Mouse (Mus musculus) midbrain, embryonic 16.5 days (tissue): ENCODE results near the gene Myrip. TPM values are rescaled to one million over a fixed set of nuclear protein-coding genes. Genes with fewer than 3 reads are reported as not detected.
"Not testable (repeated sequence)": the region's sequence is repeated elsewhere in the genome, so short reads cannot be mapped to it uniquely, and the experiment has no call there.

ENCODE experiments used
- ATAC-seq: fragments of 200-750 bp; cut with Nextera tagmentation; 2 replicates; pipeline ENCODE4 v1.8.0; 2017; ENCODE audit warnings: moderate TSS enrichment
- H3K27ac ChIP-seq: fragments of 300-500 bp; sonication (generic); 2 replicates; pipeline ENCODE4 v1.5.1; 2014; ENCODE audit warnings: mild to moderate bottlenecking, low read length, mixed read lengths
- H3K27me3 ChIP-seq: fragments of 300-500 bp; sonication (generic); 2 replicates; pipeline ENCODE4 v1.6.1; 2014; ENCODE audit warnings: low read depth, low read length, mixed read lengths; ENCODE audit not compliant: control insufficient read depth, insufficient read depth
- H3K36me3 ChIP-seq: fragments of 300-500 bp; sonication (generic); 2 replicates; pipeline ENCODE4 v1.6.1; 2014; ENCODE audit warnings: mild to moderate bottlenecking, low read length, moderate library complexity, mixed read lengths; ENCODE audit not compliant: control insufficient read depth, insufficient read depth
- H3K4me1 ChIP-seq: fragments of 300-500 bp; sonication (generic); 2 replicates; pipeline ENCODE4 v1.6.1; 2014; ENCODE audit warnings: mild to moderate bottlenecking, low read length, mixed read lengths; ENCODE audit not compliant: control insufficient read depth, insufficient read depth
- H3K4me2 ChIP-seq: fragments of 300-500 bp; sonication (generic); 2 replicates; pipeline ENCODE4 v1.6.1; 2014; ENCODE audit warnings: mild to moderate bottlenecking, low read length, mixed read lengths
- H3K4me3 ChIP-seq: fragments of 300-500 bp; sonication (generic); 2 replicates; pipeline ENCODE4 v1.5.1; 2014; ENCODE audit warnings: low read depth, mild to moderate bottlenecking, low read length, moderate library complexity, mixed read lengths
- H3K9ac ChIP-seq: fragments of 300-500 bp; sonication (generic); 2 replicates; pipeline ENCODE4 v1.6.1; 2014; ENCODE audit warnings: low read depth, low read length, mixed read lengths
- H3K9me3 ChIP-seq: fragments of 300-500 bp; sonication (generic); replicated peaks from 2 replicates; pipeline ENCODE4 v1.6.1; 2014; ENCODE audit warnings: mild to moderate bottlenecking, low read length, mixed read lengths; ENCODE audit not compliant: control insufficient read depth, poor library complexity, severe bottlenecking
- WGBS: fragments of 180-500 bp; shearing (Covaris S2); extraction: QIAGEN DNeasy Blood & Tissue Kit; methylation state at CpG from one replicate; pipeline ENCODE4 v1.1.7; 2014; 5-methylcytosine and 5-hydroxymethylcytosine counted together
- polyA plus RNA-seq: library from polyadenylated mRNA; unstranded; fragments of >200 nt; fragmentation: Nextera tagmentation; extraction: Ambion mirVana; gene quantifications from 2 replicates; pipeline ENCODE4 v1.2.1, GENCODE M21; 2015

The Myrip gene
- polyA plus RNA-seq = 6.0 and 6.6 TPM in 2 replicates

DNA sequence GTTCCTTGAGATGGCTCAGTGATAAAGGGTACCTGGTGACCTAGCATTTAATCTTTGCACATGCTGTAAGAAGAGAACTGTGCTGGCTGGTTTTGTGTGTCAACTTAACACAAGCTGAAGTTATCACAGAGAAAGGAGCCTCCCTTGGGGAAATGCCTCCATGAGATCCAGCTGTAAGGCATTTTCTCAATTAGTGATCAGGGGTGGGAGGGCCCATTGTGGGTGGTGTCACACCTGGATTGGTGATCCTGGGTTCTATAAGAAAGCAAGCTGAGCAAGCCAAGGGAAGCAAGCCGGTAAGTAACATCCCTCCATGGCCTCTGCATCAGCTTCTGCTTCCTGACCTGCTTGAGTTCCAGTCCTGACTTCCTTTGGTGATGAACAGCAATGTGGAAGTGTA, at the start of gene Myrip:
Gene Myrip, plus strand, starts transcription at position 301 of the 400 bp plus-strand sequence.
- H3K9ac ChIP-seq, H3K36me3 ChIP-seq, H3K27ac ChIP-seq, H3K9me3 ChIP-seq, H3K4me2 ChIP-seq, ATAC-seq, H3K4me3 ChIP-seq: not testable (repeated sequence)
- Histone ChIP-seq H3K27me3 (peaks cover 13% of the 10 kb centered on the region), H3K4me1 (peaks cover 11% of the 10 kb centered on the region; the same call in 1 of the 2 replicates)
- 90% methylated on average over 1 of the region's 1 CpGs for WGBS

DNA sequence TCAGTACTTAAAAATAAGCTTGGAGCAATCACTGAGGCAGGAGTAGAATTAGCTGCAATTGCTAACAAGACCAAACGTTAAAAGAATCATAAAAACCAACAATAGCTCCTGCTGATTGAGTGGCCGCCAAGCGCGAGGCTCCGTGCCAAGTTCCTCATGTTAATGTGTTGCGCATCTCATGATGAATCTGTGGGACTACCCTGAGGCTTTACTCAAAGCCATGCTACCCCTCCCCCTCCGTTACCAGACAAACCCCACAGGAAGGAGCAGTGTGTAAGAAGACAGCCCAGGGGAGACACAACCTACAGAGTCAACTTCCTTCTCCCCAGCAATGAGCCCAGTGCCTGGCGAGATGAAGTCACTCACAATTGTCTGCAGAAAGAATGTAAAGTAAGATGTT, 41.5 kb upstream of the Myrip start:
- H3K4me3 ChIP-seq = no peak overlapping the region
- no peak overlapping the region for H3K4me2 ChIP-seq
- 55% methylated on average over 8 of the region's 8 CpGs for WGBS
- no peaks in the 10 kb centered on the region for H3K36me3 ChIP-seq
- H3K27ac ChIP-seq = no peak overlapping the region
- no peak for ATAC-seq
- H3K27me3 ChIP-seq = no peaks in the 10 kb centered on the region
- H3K9ac ChIP-seq = no peak overlapping the region
- H3K9me3 ChIP-seq = no peaks in the 10 kb centered on the region
- H3K4me1 ChIP-seq = no peaks in the 10 kb centered on the region

DNA sequence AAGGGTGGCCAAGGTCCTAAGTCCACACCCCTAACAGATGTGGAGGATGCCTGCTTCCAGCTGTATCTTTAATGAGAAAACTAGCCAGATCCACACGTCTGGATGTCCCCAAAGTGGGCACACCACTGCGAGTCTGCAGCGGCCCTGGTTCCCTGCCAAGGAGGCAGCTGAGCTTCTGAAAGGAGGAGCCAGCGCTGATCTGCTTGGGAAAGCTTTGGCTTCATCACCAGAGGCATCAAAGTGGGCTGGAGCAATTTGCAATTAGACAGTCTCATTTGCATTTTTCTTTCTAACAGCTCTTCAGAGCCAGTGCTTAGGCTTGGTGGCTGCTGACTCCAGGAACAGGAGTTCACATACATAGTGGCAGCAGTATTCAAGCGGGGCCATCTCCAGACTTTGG, 37.3 kb upstream of the Myrip start:
- H3K27ac ChIP-seq = peak overlapping the region; percentile 38; the same call in 1 of the 2 replicates
- ATAC-seq = peak; percentile 58
- no peak overlapping the region for H3K9ac ChIP-seq
- no peak overlapping the region for H3K4me2 ChIP-seq
- no peak overlapping the region for H3K4me3 ChIP-seq
- WGBS = 36% methylated on average over 5 of the region's 5 CpGs
- H3K36me3 ChIP-seq = no peaks in the 10 kb centered on the region
- no peaks in the 10 kb centered on the region for H3K4me1 ChIP-seq
- no peaks in the 10 kb centered on the region for H3K9me3 ChIP-seq
- no peaks in the 10 kb centered on the region for H3K27me3 ChIP-seq

DNA sequence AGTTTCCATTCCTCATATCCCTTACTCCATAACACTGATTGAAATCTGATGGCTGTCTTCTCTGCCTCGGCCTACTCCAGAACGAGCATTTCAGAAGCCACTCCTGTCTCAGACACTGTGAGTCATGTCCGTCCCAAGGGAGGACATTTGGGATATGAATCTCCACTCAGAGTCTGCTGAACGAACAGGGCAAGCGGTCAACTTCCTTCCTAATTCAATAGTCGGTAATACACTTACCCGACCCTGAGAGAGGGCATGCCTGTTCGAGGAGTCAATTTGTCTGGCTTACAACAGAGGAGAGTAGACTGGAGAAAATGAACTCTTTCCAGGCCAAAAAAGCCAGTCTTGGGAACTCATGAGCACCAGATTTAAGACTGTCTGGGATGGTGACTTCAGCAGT, 28.2 kb upstream of the Myrip start:
- H3K27me3 ChIP-seq = no peaks in the 10 kb centered on the region
- no peaks in the 10 kb centered on the region for H3K4me1 ChIP-seq
- H3K27ac ChIP-seq = no peak overlapping the region
- WGBS = 79% methylated on average over 8 of the region's 8 CpGs
- no peak overlapping the region for H3K4me3 ChIP-seq
- no peak overlapping the region for H3K4me2 ChIP-seq
- no peaks in the 10 kb centered on the region for H3K9me3 ChIP-seq
- ATAC-seq = no peak
- H3K9ac ChIP-seq = no peak overlapping the region
- H3K36me3 ChIP-seq = no peaks in the 10 kb centered on the region

DNA sequence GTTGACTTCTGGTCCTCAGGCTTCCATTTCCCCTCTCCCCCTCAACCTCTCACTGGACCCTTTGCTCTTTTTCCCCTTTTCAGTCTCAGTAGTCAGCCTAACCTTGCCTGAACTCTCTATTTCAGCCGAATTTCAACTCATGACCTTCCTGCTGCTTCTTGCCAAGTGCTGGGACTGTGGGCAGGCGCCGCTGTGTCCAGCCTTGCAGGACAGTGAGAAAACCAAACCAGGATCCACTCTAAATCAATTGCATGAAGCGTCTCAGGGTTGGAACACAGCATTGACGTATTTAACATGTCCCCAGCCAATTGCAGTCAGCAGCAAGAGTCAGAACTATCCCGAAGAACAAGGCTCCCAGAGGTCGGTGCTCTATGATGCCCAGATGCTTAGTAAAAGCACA, 26.1 kb upstream of the Myrip start:
- WGBS = 80% methylated on average over 7 of the region's 7 CpGs
- Histone ChIP-seq H3K27me3 (no peaks in the 10 kb centered on the region), H3K9ac (no peak overlapping the region), H3K36me3 (no peaks in the 10 kb centered on the region), H3K9me3 (no peaks in the 10 kb centered on the region), H3K27ac (no peak overlapping the region), H3K4me1 (no peaks in the 10 kb centered on the region), H3K4me3 (no peak overlapping the region), H3K4me2 (no peak overlapping the region)
- no peak for ATAC-seq

DNA sequence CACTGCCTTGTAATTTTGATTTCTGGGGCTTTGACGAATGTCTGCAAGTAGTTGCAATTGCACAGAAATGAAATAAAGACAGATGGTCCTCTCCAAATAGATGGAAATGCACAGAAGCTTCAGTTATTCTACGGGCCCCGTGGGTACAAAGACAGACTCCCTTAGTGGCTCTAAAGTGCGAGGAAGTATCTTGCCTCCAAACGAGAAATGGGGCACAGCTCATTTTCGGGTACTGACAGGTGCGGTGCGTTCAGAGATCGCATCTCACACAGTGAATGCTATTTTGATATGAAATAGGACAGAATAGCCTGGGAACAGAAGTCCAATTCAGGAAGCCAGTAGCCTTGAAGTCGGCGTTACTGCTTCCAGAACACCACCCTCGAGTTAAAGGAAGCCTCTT, 20.2 kb upstream of the Myrip start:
- ATAC-seq = no peak
- Histone ChIP-seq H3K9ac (no peak overlapping the region), H3K27me3 (no peaks in the 10 kb centered on the region), H3K27ac (no peak overlapping the region), H3K36me3 (no peaks in the 10 kb centered on the region), H3K9me3 (no peaks in the 10 kb centered on the region), H3K4me3 (no peak overlapping the region), H3K4me2 (no peak overlapping the region), H3K4me1 (no peaks in the 10 kb centered on the region)
- WGBS = 91% methylated on average over 12 of the region's 12 CpGs

DNA sequence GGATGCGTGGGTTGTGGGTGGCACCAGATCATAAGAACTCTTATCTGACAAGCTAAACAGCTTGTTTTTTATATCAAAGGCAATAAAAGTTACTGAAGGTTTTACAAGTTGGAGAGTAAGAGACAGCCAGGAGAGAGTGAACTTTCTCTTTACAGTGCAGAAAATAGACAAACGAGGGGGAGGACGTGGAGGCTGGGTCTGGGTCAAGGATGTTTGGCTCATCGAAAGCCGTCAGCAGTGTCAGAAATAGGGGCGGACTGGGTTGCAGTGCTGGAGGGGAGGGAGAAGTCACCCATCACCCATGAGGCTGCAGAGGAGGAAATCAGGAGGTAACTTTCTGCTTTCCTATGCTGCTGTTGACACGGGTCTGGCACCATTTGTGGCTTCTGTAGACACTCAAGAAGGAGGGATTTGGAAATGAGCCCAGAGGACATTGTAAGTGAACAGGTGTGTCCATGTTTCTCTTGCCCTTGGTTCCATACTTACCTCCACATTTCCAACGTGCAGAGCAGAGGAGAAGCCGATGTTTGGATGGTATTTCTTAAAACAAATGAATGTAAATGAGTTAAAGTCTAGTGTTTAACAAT, 18.8 kb upstream of the Myrip start:
- Histone ChIP-seq H3K27ac (no peak overlapping the region), H3K4me3 (no peak overlapping the region), H3K9me3 (no peaks in the 10 kb centered on the region), H3K4me1 (no peaks in the 10 kb centered on the region), H3K4me2 (no peak overlapping the region), H3K27me3 (no peaks in the 10 kb centered on the region), H3K9ac (no peak overlapping the region), H3K36me3 (no peaks in the 10 kb centered on the region)
- WGBS = 91% methylated on average over 9 of the region's 9 CpGs
- ATAC-seq = no peak

DNA sequence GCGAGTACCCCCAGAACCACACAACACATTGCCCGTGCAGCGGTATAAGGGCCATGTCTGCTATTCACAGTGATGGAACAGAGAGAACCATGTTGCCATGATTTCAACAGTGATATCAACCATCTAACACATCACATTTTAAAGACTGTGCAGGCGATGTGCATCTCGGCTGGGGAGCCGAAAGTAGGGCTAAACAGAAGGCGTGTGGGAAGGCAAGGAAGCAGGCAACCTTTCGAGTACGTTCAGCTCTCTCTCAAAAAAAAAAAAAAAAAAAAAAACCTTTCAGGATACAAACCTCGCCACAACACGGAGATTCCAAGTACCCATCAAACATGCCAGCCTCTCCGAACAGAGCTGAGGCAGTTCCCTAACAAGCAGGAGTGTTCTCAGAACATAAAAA, 17.8 kb upstream of the Myrip start:
- Histone ChIP-seq H3K9me3 (no peaks in the 10 kb centered on the region), H3K9ac (no peak overlapping the region), H3K27ac (no peak overlapping the region), H3K4me1 (no peaks in the 10 kb centered on the region), H3K36me3 (no peaks in the 10 kb centered on the region), H3K4me2 (no peak overlapping the region), H3K27me3 (no peaks in the 10 kb centered on the region), H3K4me3 (no peak overlapping the region)
- whole genome bisulfite sequencing = 90% methylated on average over 12 of the region's 12 CpGs
- ATAC-seq = no peak

DNA sequence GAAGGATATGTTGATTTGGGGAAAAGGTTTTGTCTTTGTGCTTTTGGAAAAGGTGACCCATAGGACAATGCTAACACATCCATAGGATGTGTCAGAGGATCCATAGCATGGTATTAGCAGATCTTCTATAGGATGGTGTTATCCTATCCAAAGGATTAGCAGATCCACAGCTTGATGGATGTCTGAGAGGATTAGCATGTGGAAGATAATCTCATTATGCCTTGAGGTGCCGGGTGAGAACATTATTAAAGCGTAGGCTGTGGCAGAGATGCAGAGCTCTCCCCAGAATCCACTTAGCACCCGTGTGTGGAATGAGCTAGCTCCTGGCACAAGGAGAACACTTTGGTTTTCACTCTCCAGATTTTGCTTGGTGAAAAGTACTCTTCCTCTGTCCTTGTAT, 13.3 kb upstream of the Myrip start:
- no peak overlapping the region for H3K9ac ChIP-seq
- no peaks in the 10 kb centered on the region for H3K4me1 ChIP-seq
- H3K4me2 ChIP-seq = no peak overlapping the region
- no peaks in the 10 kb centered on the region for H3K9me3 ChIP-seq
- H3K27me3 ChIP-seq = no peaks in the 10 kb centered on the region
- H3K36me3 ChIP-seq = no peaks in the 10 kb centered on the region
- no peak for ATAC-seq
- WGBS = 14% methylated on average over 3 of the region's 3 CpGs
- no peak overlapping the region for H3K4me3 ChIP-seq
- H3K27ac ChIP-seq = no peak overlapping the region
